Mouse (Mus musculus) E14TG2a.4 (cell line): Measurements from ENCODE around the gene Treh.

Experiments
- CTCF ChIP-seq: conservative IDR thresholded peaks from 2 replicates; pipeline ENCODE4 v1.5.1; 2014; ENCODE audit warnings: low read length
- POU5F1 ChIP-seq: IDR thresholded peaks from 2 replicates; pipeline ENCODE4 v1.6.1; 2014; ENCODE audit warnings: low read length, borderline replicate concordance

DNA sequence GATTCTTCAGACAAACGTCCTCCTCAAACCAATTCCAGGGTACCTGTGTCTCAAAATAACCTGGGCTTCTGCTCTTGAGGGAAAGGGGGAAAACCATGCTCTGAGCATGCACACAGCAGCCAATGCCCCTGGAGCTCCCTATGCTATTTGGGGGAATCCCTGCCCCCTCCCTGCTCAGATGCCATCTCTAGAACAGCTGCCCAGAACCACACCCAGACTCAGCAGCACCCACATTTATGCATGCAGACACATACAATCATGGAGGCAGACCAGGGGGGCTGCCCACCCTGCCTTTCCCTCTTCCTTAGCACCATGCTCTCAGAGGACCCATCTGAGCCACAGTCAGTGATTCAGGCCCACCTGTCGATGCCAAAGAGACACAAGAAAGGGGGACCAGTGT lies 40.5 kb downstream of the Treh start:
- TF ChIP-seq CTCF (no peak), POU5F1 (no peak)
